Mouse (Mus musculus) hindbrain, embryonic 16.5 days (tissue): ENCODE data around the gene 0610040J01Rik. TPM values are rescaled to one million over a fixed set of nuclear protein-coding genes. Genes with fewer than 3 reads are reported as not detected.
A peak's percentile ranks its signal among the peaks of the same experiment; 100 is the strongest.

ENCODE experiments used
- ATAC-seq: fragments of 200-750 bp; cut with Nextera tagmentation; 2 replicates; pipeline ENCODE4 v1.8.0; 2017; ENCODE audit warnings: moderate TSS enrichment, moderate library complexity
- H3K27ac ChIP-seq: fragments of 300-500 bp; sonication (generic); 2 replicates; pipeline ENCODE4 v1.5.1; 2014; ENCODE audit warnings: low read depth, mild to moderate bottlenecking, control low read depth, low read length, moderate library complexity
- H3K27me3 ChIP-seq: fragments of 300-500 bp; sonication (generic); replicated peaks from 2 replicates; pipeline ENCODE4 v1.6.1; 2014; ENCODE audit warnings: low read length; ENCODE audit not compliant: control insufficient read depth, insufficient read depth
- H3K36me3 ChIP-seq: fragments of 300-500 bp; sonication (generic); 2 replicates; pipeline ENCODE4 v1.6.1; 2014; ENCODE audit warnings: mild to moderate bottlenecking, low read length, moderate library complexity, mixed read lengths; ENCODE audit not compliant: control insufficient read depth, insufficient read depth
- H3K4me1 ChIP-seq: fragments of 300-500 bp; sonication (generic); 2 replicates; pipeline ENCODE4 v1.6.1; 2014; ENCODE audit warnings: low read depth, low read length; ENCODE audit not compliant: control insufficient read depth, insufficient read depth
- H3K4me2 ChIP-seq: fragments of 300-500 bp; sonication (generic); 2 replicates; pipeline ENCODE4 v1.6.1; 2014; ENCODE audit warnings: mild to moderate bottlenecking, low read length, control low read depth, moderate library complexity
- H3K4me3 ChIP-seq: fragments of 300-500 bp; sonication (generic); 2 replicates; pipeline ENCODE4 v1.5.1; 2014; ENCODE audit warnings: mild to moderate bottlenecking, low read length, control low read depth, moderate library complexity
- H3K9ac ChIP-seq: fragments of 300-500 bp; sonication (generic); 2 replicates; pipeline ENCODE4 v1.6.1; 2014; ENCODE audit warnings: low read depth, mild to moderate bottlenecking, control low read depth, low read length, moderate library complexity
- H3K9me3 ChIP-seq: fragments of 300-500 bp; sonication (generic); 2 replicates; pipeline ENCODE4 v1.6.1; 2014; ENCODE audit warnings: mild to moderate bottlenecking, low read length, moderate library complexity; ENCODE audit not compliant: control insufficient read depth
- WGBS: fragments of 180-500 bp; shearing (Covaris S2); extraction: QIAGEN DNeasy Blood & Tissue Kit; methylation state at CpG from one replicate; pipeline ENCODE4 v1.1.7; 2014; 5-methylcytosine and 5-hydroxymethylcytosine counted together
- polyA plus RNA-seq: library from polyadenylated mRNA; unstranded; fragments of >200 nt; fragmentation: Nextera tagmentation; extraction: Ambion mirVana; gene quantifications from 2 replicates; pipeline ENCODE4 v1.2.1, GENCODE M21; 2015

0610040J01Rik gene
- polyA plus RNA-seq, 1 experiment from 2014 or later: 3.6 TPM

DNA sequence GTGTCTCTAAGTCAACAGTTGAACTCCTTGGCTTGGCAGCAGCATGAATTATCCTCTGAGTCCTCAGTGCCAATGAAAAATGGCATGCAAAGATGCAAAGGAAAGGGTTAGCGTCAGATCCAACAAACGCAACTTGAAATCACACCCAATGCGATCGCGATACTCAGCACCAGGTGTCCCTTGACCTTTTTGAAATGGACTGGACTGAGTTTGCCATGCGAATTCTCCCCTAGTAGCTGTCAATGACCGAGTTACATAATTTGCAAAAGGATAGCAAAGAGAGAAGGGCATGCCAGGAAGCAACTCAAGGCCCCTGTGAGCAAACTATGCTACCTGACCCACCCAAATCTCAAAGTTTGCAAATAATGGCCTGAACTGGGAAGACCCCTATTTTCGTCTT, 34.9 kb downstream of the 0610040J01Rik start:
- H3K9ac ChIP-seq: no peak overlapping the region
- no peaks in the 10 kb centered on the region for H3K27me3 ChIP-seq
- no peak overlapping the region for H3K27ac ChIP-seq
- H3K4me3 ChIP-seq: no peak overlapping the region
- H3K4me2 ChIP-seq: no peak overlapping the region
- no peak for ATAC-seq
- H3K36me3 ChIP-seq: no peaks in the 10 kb centered on the region
- WGBS: 92% methylated on average over 8 of the region's 8 CpGs
- no peaks in the 10 kb centered on the region for H3K4me1 ChIP-seq
- H3K9me3 ChIP-seq: peaks cover 3% of the 10 kb centered on the region; the same call in 1 of the 2 replicates

GRCm38 (mm10) chr5:63847541-63848226, 35.5 kb downstream of the 0610040J01Rik start:
- ATAC-seq: no peak
- H3K9ac ChIP-seq: no peak overlapping the region

DNA sequence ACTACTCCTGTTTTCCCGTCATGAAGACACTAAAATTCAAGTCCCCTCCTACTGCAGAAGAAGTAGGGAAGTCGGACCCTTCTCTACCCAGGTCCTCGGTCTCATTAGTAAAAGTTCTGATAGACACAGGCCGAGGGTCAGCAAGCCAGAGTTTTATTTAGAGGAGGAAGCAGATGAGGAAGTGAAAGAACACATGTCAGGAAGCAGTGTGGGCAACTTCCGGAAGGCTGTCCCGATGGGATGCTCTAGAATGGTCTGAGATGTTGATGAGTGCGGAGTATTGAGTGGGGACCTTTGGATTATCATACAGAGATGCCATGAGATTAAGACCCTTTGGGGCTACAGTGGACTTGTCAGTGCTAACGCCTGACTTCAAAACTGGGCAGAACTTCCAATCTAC, 46.7 kb downstream of the 0610040J01Rik start:
- H3K9me3 ChIP-seq: no peaks in the 10 kb centered on the region
- 91% methylated on average over 8 of the region's 8 CpGs for WGBS
- no peak overlapping the region for H3K4me3 ChIP-seq
- no peaks in the 10 kb centered on the region for H3K36me3 ChIP-seq
- H3K4me2 ChIP-seq: no peak overlapping the region
- H3K27ac ChIP-seq: no peak overlapping the region
- no peak for ATAC-seq
- no peaks in the 10 kb centered on the region for H3K27me3 ChIP-seq
- no peak overlapping the region for H3K9ac ChIP-seq
- H3K4me1 ChIP-seq: no peaks in the 10 kb centered on the region

More at GRCm38 (mm10) chr5:63847541-63848226, 35.5 kb downstream of the 0610040J01Rik start:
- Histone ChIP-seq H3K27me3 (no peaks in the 10 kb centered on the region), H3K4me3 (no peak overlapping the region), H3K36me3 (no peaks in the 10 kb centered on the region), H3K27ac (no peak overlapping the region), H3K4me2 (no peak overlapping the region), H3K4me1 (no peaks in the 10 kb centered on the region), H3K9me3 (peaks cover 3% of the 10 kb centered on the region; the same call in 1 of the 2 replicates)
- 85% methylated on average over 13 of the region's 13 CpGs for WGBS

- Histone ChIP-seq H3K4me1 (peaks cover 3% of the 10 kb centered on the region), H3K4me3 (no peak overlapping the region), H3K9me3 (no peaks in the 10 kb centered on the region), H3K36me3 (no peaks in the 10 kb centered on the region), H3K27ac (no peak overlapping the region), H3K27me3 (no peaks in the 10 kb centered on the region), H3K9ac (no peak overlapping the region), H3K4me2 (no peak overlapping the region)
- ATAC-seq: no peak
- 43% methylated on average over 3 of the region's 3 CpGs for WGBS
Measured at GRCm38 (mm10) chr5:63867421-63867820, 55.3 kb downstream of the 0610040J01Rik start.

- Histone ChIP-seq H3K4me3 (no peak overlapping the region), H3K36me3 (no peaks in the 10 kb centered on the region), H3K4me1 (peaks cover 5% of the 10 kb centered on the region), H3K4me2 (peak overlapping the region; percentile 17), H3K9me3 (0 out of 2 replicates have a peak, but pooled peaks cover 2% of the 10 kb centered on the region), H3K9ac (peak overlapping the region; percentile 28; the same call in 1 of the 2 replicates), H3K27ac (no peak overlapping the region), H3K27me3 (no peaks in the 10 kb centered on the region)
- ATAC-seq: peak; percentile 87
- 30% methylated on average over 17 of the region's 17 CpGs for WGBS
Measured at GRCm38 (mm10) chr5:63872176-63872932, 60.2 kb downstream of the 0610040J01Rik start.

DNA sequence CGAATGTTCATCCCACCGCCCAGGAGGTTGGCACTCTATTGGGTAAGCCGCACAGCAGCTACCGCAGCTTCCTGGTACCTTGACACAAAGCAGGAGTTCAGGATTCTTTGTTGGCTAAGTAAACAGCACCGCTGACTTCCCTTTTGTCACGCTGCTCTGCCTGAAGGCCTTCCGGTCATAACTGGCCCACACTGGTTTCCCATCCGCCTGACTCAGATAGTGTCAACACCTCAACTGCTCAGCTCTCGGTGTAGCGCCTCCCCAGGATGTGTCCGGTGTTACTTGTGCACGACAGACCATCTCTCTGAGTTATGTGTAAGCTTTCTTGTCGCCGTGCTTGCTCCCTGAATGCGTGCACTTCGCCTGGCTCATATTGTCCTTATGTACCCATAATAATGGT, 62.7 kb downstream of the 0610040J01Rik start:
- Histone ChIP-seq H3K4me2 (no peak overlapping the region), H3K9ac (no peak overlapping the region), H3K4me1 (peaks cover 5% of the 10 kb centered on the region), H3K4me3 (no peak overlapping the region), H3K27me3 (no peaks in the 10 kb centered on the region), H3K36me3 (no peaks in the 10 kb centered on the region), H3K27ac (no peak overlapping the region), H3K9me3 (0 out of 2 replicates have a peak, but pooled peaks cover 2% of the 10 kb centered on the region)
- ATAC-seq: no peak
- 60% methylated on average over 16 of the region's 16 CpGs for WGBS

GRCm38 (mm10) chr5:63876081-63876480, 63.9 kb downstream of the 0610040J01Rik start:
- no peak for ATAC-seq
- H3K9ac ChIP-seq: no peak overlapping the region
- H3K4me1 ChIP-seq: peaks cover 5% of the 10 kb centered on the region
- H3K9me3 ChIP-seq: 0 out of 2 replicates have a peak, but pooled peaks cover 2% of the 10 kb centered on the region
- H3K4me2 ChIP-seq: no peak overlapping the region
- H3K36me3 ChIP-seq: no peaks in the 10 kb centered on the region
- H3K27ac ChIP-seq: no peak overlapping the region
- 77% methylated on average over 4 of the region's 4 CpGs for WGBS
- H3K27me3 ChIP-seq: no peaks in the 10 kb centered on the region
- H3K4me3 ChIP-seq: no peak overlapping the region

DNA sequence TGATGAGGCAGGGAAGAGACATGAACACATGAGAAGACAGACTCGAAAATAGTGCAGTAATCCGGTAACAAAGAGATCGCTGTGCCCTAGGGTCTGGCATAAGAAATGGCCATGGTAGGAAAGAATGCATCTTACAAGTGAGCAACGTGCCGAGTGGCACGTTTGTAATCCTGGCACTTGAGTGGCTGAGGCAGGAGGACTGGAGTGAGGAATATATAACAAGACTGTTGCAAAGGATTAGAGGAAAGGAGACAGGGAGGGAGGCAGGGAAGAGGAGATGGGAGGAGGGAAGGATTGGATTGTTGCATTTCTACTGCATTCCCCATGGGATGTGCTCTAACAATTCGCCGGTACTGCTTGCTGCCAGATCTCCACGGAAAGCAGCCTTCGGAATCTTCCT, 66.9 kb downstream of the 0610040J01Rik start:
- WGBS: 67% methylated on average over 10 of the region's 10 CpGs
- Histone ChIP-seq H3K27ac (no peak overlapping the region), H3K4me3 (no peak overlapping the region), H3K4me2 (no peak overlapping the region), H3K9ac (no peak overlapping the region), H3K27me3 (no peaks in the 10 kb centered on the region), H3K36me3 (no peaks in the 10 kb centered on the region), H3K4me1 (no peaks in the 10 kb centered on the region), H3K9me3 (no peaks in the 10 kb centered on the region)
- no peak for ATAC-seq

GRCm38 (mm10) chr5:63886292-63886691, 74.1 kb downstream of the 0610040J01Rik start:
- ATAC-seq: no peak
- no peak overlapping the region for H3K9ac ChIP-seq
- H3K27ac ChIP-seq: no peak overlapping the region
- H3K9me3 ChIP-seq: no peaks in the 10 kb centered on the region
- no peaks in the 10 kb centered on the region for H3K36me3 ChIP-seq
- no peak overlapping the region for H3K4me3 ChIP-seq
- 87% methylated on average over 5 of the region's 5 CpGs for WGBS
- H3K4me1 ChIP-seq: no peaks in the 10 kb centered on the region
- H3K27me3 ChIP-seq: no peaks in the 10 kb centered on the region
- H3K4me2 ChIP-seq: no peak overlapping the region
